ENCODE assay signal across 14 mouse cellular contexts in the genomic region with DNA sequence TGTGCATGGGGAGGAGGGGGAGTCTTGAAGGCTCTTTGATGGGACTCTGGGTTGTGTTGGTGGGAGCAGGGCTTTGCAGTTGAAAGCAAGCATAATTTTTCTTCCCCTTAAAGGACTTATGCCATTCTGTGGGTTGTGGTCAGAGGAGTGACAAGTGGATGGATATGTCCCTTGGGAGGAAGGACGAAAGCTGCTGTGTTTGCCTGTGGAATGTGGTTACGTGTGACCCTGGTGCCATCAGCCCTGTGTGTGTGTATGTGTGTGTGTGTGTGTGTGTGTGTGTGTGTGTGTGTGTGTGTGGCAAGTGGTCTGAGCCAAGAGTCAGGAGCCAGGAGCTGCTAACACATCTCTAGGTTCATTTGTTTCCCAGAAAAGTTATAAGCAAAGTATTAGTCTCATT.
DNase-seq lines count a peak whose midpoint lies in the region; ATAC-seq lines count a peak whose summit lies in the region.
"Had no signal": no experiment of that assay in that cellular context is flagged by ENCODE, and none has a peak within 500 bp of the region (broad histone marks: within the 10 kb centered on the region; RNA-seq: fewer than 3 reads in every experiment).

No protein-coding gene starts in this region.

- H3K36me3 ChIP-seq in liver, embryonic 11.5 days (ENCODE audit: control insufficient read depth, insufficient read depth, low read length), result no peaks in the 10 kb centered on the region

- no peak for DNase-seq in liver, embryonic 11.5 days (ENCODE audit: low spot score)
- DNase-seq in liver, result no peak
- peak; percentile 44 for DNase-seq in adrenal gland, postnatal 14 days
- peak; percentile 67 for DNase-seq in forelimb bud, embryonic 11.5 days (ENCODE audit: low read depth, low spot score)
- no peak for DNase-seq in urinary bladder, postnatal 4 days (ENCODE audit: low spot score in 2 of 2)
- no peak for DNase-seq in heart, adult 11 months
- DNase-seq: heart, adult 2 months; heart, postnatal 14 days; lung, embryonic 14.5 days had no signal

- H3K4me3 ChIP-seq in liver, embryonic 11.5 days (ENCODE audit: low read depth, low read length), result no peak overlapping the region
- H3K4me3 ChIP-seq: heart, adult 2 months; myocyte had no signal

- H3K27me3 ChIP-seq in liver, embryonic 11.5 days (replicated peaks; ENCODE audit: control insufficient read depth, insufficient read depth, low read length), result peaks cover 5% of the 10 kb centered on the region; the same call in 1 of the 2 replicates

- H3K27ac ChIP-seq in liver, embryonic 11.5 days (ENCODE audit: low read depth, low read length), result peak overlapping the region; percentile 16; the same call in 1 of the 2 replicates
- H3K27ac ChIP-seq: heart, adult 2 months; stomach, postnatal 0 days had no signal

- no peaks in the 10 kb centered on the region for H3K9me3 ChIP-seq in liver, embryonic 11.5 days (ENCODE audit: control insufficient read depth, low read length)

- no peak overlapping the region for H3K9ac ChIP-seq in liver, embryonic 11.5 days (ENCODE audit: low read depth, low read length)
- H3K9ac ChIP-seq: lung, embryonic 14.5 days had no signal

- H3K4me2 ChIP-seq in liver, embryonic 11.5 days, result peak overlapping the region; percentile 9; the same call in 1 of the 2 replicates
- H3K4me2 ChIP-seq: lung, embryonic 14.5 days; midbrain, embryonic 11.5 days had no signal

- H3K4me1 ChIP-seq in liver, embryonic 11.5 days (replicated peaks; ENCODE audit: control insufficient read depth, insufficient read depth, low read length), result peaks cover 21% of the 10 kb centered on the region

- ATAC-seq in liver, embryonic 11.5 days (replicated peaks; ENCODE audit: low FRiP score), result peak; percentile 39
- ATAC-seq in megakaryocyte progenitor cell, adult 5-6 weeks (replicated peaks; ENCODE audit: poor library complexity), result peak; percentile 33
- ATAC-seq: inflammation-experienced regulatory T-cells, adult 6 months had no signal

- WGBS in liver, embryonic 11.5 days, result 31% methylated on average over 2 of the region's 2 CpGs

Comparison
In these comparisons a context has a peak if more than half of its experiments do, and no peak if none do; other contexts are left out.
1. DNase-seq: peak in adrenal gland, postnatal 14 days (single experiment) and forelimb bud, embryonic 11.5 days (single experiment); none in liver, embryonic 11.5 days (single experiment), liver (single experiment), urinary bladder, postnatal 4 days (0 of 2) and heart, adult 11 months (single experiment).